Mouse (Mus musculus) MEL (cell line): Measurements from ENCODE around the gene Dus2. TPM values are rescaled to one million over a fixed set of nuclear protein-coding genes. Genes with fewer than 3 reads are reported as not detected.

Experiments
- DNase-seq: peaks from one replicate; pipeline ENCODE4 v3.0.0; 2011; ENCODE audit warnings: low read depth, low spot score
- H3K27ac ChIP-seq: 2 replicates; pipeline ENCODE4 v1.5.1; 2012; ENCODE audit warnings: low read depth, mild to moderate bottlenecking, control low read depth, low read length, moderate library complexity; ENCODE audit not compliant: control insufficient read depth
- H3K27me3 ChIP-seq, 2 experiments: fragments of 150-350 bp in 1 of 2; sonication (generic) in 1 of 2; 2 replicates each; pipeline ENCODE4 v1.6.1; 2012; ENCODE audit warnings: low read length in 2 of 2, mild to moderate bottlenecking in 2 of 2, improper control_type of control experiment in 1 of 2, moderate library complexity in 1 of 2; ENCODE audit not compliant: insufficient read depth in 2 of 2, control insufficient read depth in 1 of 2
- H3K36me3 ChIP-seq, 2 experiments: 2 replicates each; pipeline ENCODE4 v1.6.1; 2012 to 2014; ENCODE audit warnings: low read length in 2 of 2, improper control_type of control experiment in 1 of 2, inconsistent platforms in 1 of 2, mild to moderate bottlenecking in 1 of 2; ENCODE audit not compliant: insufficient read depth in 2 of 2, control insufficient read depth in 1 of 2
- H3K4me1 ChIP-seq, 2 experiments: fragments of 150-350 bp in 1 of 2; sonication (generic) in 1 of 2; 2 replicates each; pipeline ENCODE4 v1.6.1; 2012; ENCODE audit warnings: low read length in 2 of 2, improper control_type of control experiment in 1 of 2, mild to moderate bottlenecking in 1 of 2; ENCODE audit not compliant: insufficient read depth in 2 of 2, control insufficient read depth in 1 of 2
- H3K4me3 ChIP-seq, 2 experiments: fragments of 150-350 bp in 1 of 2; sonication (generic) in 1 of 2; 2 replicates each; pipeline ENCODE4 v1.5.1; 2012; ENCODE audit warnings: low read depth in 2 of 2, low read length in 2 of 2, mild to moderate bottlenecking in 2 of 2, moderate library complexity in 2 of 2, control low read depth in 1 of 2, improper control_type of control experiment in 1 of 2; ENCODE audit not compliant: control insufficient read depth in 1 of 2, insufficient read depth in 1 of 2
- H3K79me2 ChIP-seq: 2 replicates; pipeline ENCODE4 v1.6.1; 2012; ENCODE audit warnings: mild to moderate bottlenecking, low read length, moderate library complexity; ENCODE audit not compliant: control insufficient read depth, poor library complexity, insufficient read depth
- H3K9ac ChIP-seq: 2 replicates; pipeline ENCODE4 v1.6.1; 2012; ENCODE audit warnings: low read depth, mild to moderate bottlenecking, control low read depth, low read length, moderate library complexity; ENCODE audit not compliant: control insufficient read depth, poor library complexity, severe bottlenecking
- H3K9me3 ChIP-seq: fragments of 150-350 bp; sonication (generic); replicated peaks from 2 replicates; pipeline ENCODE4 v1.6.1; 2012; ENCODE audit warnings: mild to moderate bottlenecking, low read length, improper control_type of control experiment, moderate library complexity; ENCODE audit not compliant: insufficient read depth
- CTCF ChIP-seq, 3 experiments: IDR thresholded peaks in 2 of 3; conservative IDR thresholded peaks in 1 of 3; 2 replicates each; pipeline ENCODE4 v1.5.1; 2011 to 2012; ENCODE audit warnings: low read length in 3 of 3, low read depth in 2 of 3, mild to moderate bottlenecking in 2 of 3, improper control_type of control experiment in 1 of 3, inconsistent platforms in 1 of 3, mixed read lengths in 1 of 3, moderate library complexity in 1 of 3; ENCODE audit not compliant: control insufficient read depth in 1 of 3, insufficient read depth in 1 of 3, poor library complexity in 1 of 3, severe bottlenecking in 1 of 3
- E2F4 ChIP-seq: IDR thresholded peaks from 2 replicates; pipeline ENCODE4 v1.6.1; 2011; ENCODE audit warnings: low read depth, low read length, improper control_type of control experiment, borderline replicate concordance
- ELF1 ChIP-seq: IDR thresholded peaks from 2 replicates; pipeline ENCODE4 v1.6.1; 2014; ENCODE audit warnings: low read depth, mild to moderate bottlenecking, inconsistent platforms, low read length, improper control_type of control experiment, moderate library complexity
- ETS1 ChIP-seq: IDR thresholded peaks from 2 replicates; pipeline ENCODE4 v1.6.1; 2012; ENCODE audit warnings: low read depth, mild to moderate bottlenecking, inconsistent platforms, low read length, improper control_type of control experiment, moderate library complexity
- GABPA ChIP-seq: IDR thresholded peaks from 2 replicates; pipeline ENCODE4 v1.6.1; 2012; ENCODE audit warnings: low read depth, mild to moderate bottlenecking, inconsistent platforms, low read length, improper control_type of control experiment, moderate library complexity
- JUND ChIP-seq: IDR thresholded peaks from 2 replicates; pipeline ENCODE4 v1.6.1; 2011; ENCODE audit warnings: low read depth, mild to moderate bottlenecking, improper control_type of control experiment, low read length
- KAT2A ChIP-seq: conservative IDR thresholded peaks from 2 replicates; pipeline ENCODE4 v1.6.1; 2012; ENCODE audit warnings: low read depth, low read length, improper control_type of control experiment, inconsistent platforms
- MAZ ChIP-seq: IDR thresholded peaks from 2 replicates; pipeline ENCODE4 v1.6.1; 2012; ENCODE audit warnings: low read depth, mild to moderate bottlenecking, inconsistent platforms, low read length, improper control_type of control experiment
- MXI1 ChIP-seq: IDR thresholded peaks from 2 replicates; pipeline ENCODE4 v1.6.1; 2011; ENCODE audit warnings: mild to moderate bottlenecking, low read depth, low read length, improper control_type of control experiment
- MYB ChIP-seq: IDR thresholded peaks from 2 replicates; pipeline ENCODE4 v1.6.1; 2011; ENCODE audit warnings: mild to moderate bottlenecking, low read depth, low read length, improper control_type of control experiment
- MYC ChIP-seq: IDR thresholded peaks from 2 replicates; pipeline ENCODE4 v1.6.1; 2011; ENCODE audit warnings: low read depth, mild to moderate bottlenecking, low read length, improper control_type of control experiment, moderate library complexity
- NELFE ChIP-seq: IDR thresholded peaks from 2 replicates; pipeline ENCODE4 v1.6.1; 2011; ENCODE audit warnings: low read depth, low read length, improper control_type of control experiment
- SIN3A ChIP-seq: IDR thresholded peaks from 2 replicates; pipeline ENCODE4 v1.6.1; 2012; ENCODE audit warnings: low read length, improper control_type of control experiment, inconsistent platforms
- SMC3 ChIP-seq: IDR thresholded peaks from 2 replicates; pipeline ENCODE4 v1.6.1; 2011; ENCODE audit warnings: low read depth, low read length, improper control_type of control experiment
- TAL1 ChIP-seq: IDR thresholded peaks from 2 replicates; pipeline ENCODE4 v1.6.1; 2012; ENCODE audit warnings: mild to moderate bottlenecking, inconsistent platforms, low read length, moderate library complexity, mixed read lengths
- TCF12 ChIP-seq: IDR thresholded peaks from 2 replicates; pipeline ENCODE4 v1.6.1; 2014; ENCODE audit warnings: low read depth, mild to moderate bottlenecking, inconsistent platforms, low read length, improper control_type of control experiment, moderate library complexity
- UBTF ChIP-seq: IDR thresholded peaks from 2 replicates; pipeline ENCODE4 v1.6.1; 2012; ENCODE audit warnings: low read depth, mild to moderate bottlenecking, inconsistent platforms, low read length, improper control_type of control experiment, moderate library complexity, borderline replicate concordance; ENCODE audit not compliant: insufficient read depth
- USF2 ChIP-seq, 2 experiments: IDR thresholded peaks; 2 replicates each; pipeline ENCODE4 v1.6.1; 2011 to 2012; ENCODE audit warnings: improper control_type of control experiment in 2 of 2, low read length in 2 of 2, borderline replicate concordance in 1 of 2, inconsistent platforms in 1 of 2, low read depth in 1 of 2, mild to moderate bottlenecking in 1 of 2; ENCODE audit not compliant: insufficient read depth in 1 of 2
- ZC3H11A ChIP-seq: IDR thresholded peaks from 2 replicates; pipeline ENCODE4 v1.6.1; 2012; ENCODE audit warnings: low read depth, mild to moderate bottlenecking, inconsistent platforms, low read length, improper control_type of control experiment
- polyA plus RNA-seq, 2 experiments: library from polyadenylated mRNA; stranded (reverse) in 1 of 2; unstranded in 1 of 2; fragments of >175 nt in 1 of 2; fragments of >200 nt in 1 of 2; gene quantifications; 2 replicates each; pipeline versions ENCODE4 v1.2.1 to v1.2.4; 2012; ENCODE audit warnings: low replicate concordance in 2 of 2, low read depth in 1 of 2; ENCODE audit not compliant: insufficient read length in 2 of 2, insufficient read depth in 1 of 2, missing spikeins in 1 of 2
- total RNA-seq: library from RNA; depleted of rRNA; stranded (reverse); fragments of 300-350 nt; gene quantifications from 2 replicates; pipeline ENCODE4 v1.2.3, GENCODE M21; 2012

The Dus2 gene
- total and polyA plus RNA-seq, 3 experiments, result 9.2 to 11.9 TPM; not detected in 1

GRCm38 (mm10) chr8:106010748-106011642 is 19.9 kb downstream of the Dus2 start (continued):
- TF ChIP-seq SIN3A (peak; percentile 99), KAT2A (peak; percentile 79; the same call in 1 of the 2 replicates), CTCF (IDR thresholded peaks at IDR 0.05 in 2 of 3, conservative IDR thresholded peaks at IDR 0.05 in 1 of 3; ENCODE audit: control insufficient read depth in 1 of 3, insufficient read depth in 1 of 3, low read depth in 2 of 3, low read length in 3 of 3, poor library complexity in 1 of 3, severe bottlenecking in 1 of 3) (no peak), UBTF (no peak)

- peaks cover 0 to 18% of the 10 kb centered on the region in 2 experiments; a peak in 2 of 4 replicates for H3K36me3 ChIP-seq
- no peaks in the 10 kb centered on the region for H3K9me3 ChIP-seq
- H3K27ac ChIP-seq, result peak within 1 kb of the TSS; percentile 82
- DNase-seq, result no peak
- no peak for TF ChIP-seq JUND
- no peak for TF ChIP-seq USF2 (IDR thresholded peaks at IDR 0.05; ENCODE audit: borderline replicate concordance in 1 of 2, insufficient read depth in 1 of 2, low read depth in 1 of 2, low read length in 2 of 2)
- no peak for TF ChIP-seq ELF1
- TF ChIP-seq MAZ, result no peak
- no peak for TF ChIP-seq GABPA
- no peak for TF ChIP-seq ZC3H11A
- TF ChIP-seq ETS1, result no peak
- TF ChIP-seq MXI1, result no peak; the same call in 1 of the 2 replicates
- no peak for TF ChIP-seq SMC3
- no peak for TF ChIP-seq MYB
- TF ChIP-seq SIN3A, result no peak
- TF ChIP-seq TAL1, result no peak
- TF ChIP-seq TCF12, result no peak
- no peak for TF ChIP-seq MYC
- TF ChIP-seq E2F4, result no peak
- no peak for TF ChIP-seq NELFE
- H3K9ac ChIP-seq, result peak within 1 kb of the TSS; percentile 88
- H3K27me3 ChIP-seq, result no peaks in the 10 kb centered on the region
- peaks cover 16% of the 10 kb centered on the region for H3K79me2 ChIP-seq
- H3K4me3 ChIP-seq, result peak within 1 kb of the TSS; percentile 66 to 92
- H3K4me1 ChIP-seq, result peaks cover 2 to 18% of the 10 kb centered on the region in 2 experiments
These were observed 20.5 kb downstream of the Dus2 start, which contains the start of gene Ddx28 for GRCm38 (mm10) chr8:106011643-106011986. Gene Ddx28, minus strand, starts transcription at chr8:106011882.
